Mouse (Mus musculus) brain, embryonic 18.5 days (tissue): ENCODE data around the gene Cirbp.

Experiments used
- DNase-seq: peaks from one replicate; pipeline ENCODE4 v3.0.0-alpha.2; 2012; ENCODE audit warnings: low read depth, low spot score

The Cirbp gene

GRCm38 (mm10) chr10:80215048-80215772 is 49.4 kb downstream of the Cirbp start:
- DNase-seq: no peak

DNA sequence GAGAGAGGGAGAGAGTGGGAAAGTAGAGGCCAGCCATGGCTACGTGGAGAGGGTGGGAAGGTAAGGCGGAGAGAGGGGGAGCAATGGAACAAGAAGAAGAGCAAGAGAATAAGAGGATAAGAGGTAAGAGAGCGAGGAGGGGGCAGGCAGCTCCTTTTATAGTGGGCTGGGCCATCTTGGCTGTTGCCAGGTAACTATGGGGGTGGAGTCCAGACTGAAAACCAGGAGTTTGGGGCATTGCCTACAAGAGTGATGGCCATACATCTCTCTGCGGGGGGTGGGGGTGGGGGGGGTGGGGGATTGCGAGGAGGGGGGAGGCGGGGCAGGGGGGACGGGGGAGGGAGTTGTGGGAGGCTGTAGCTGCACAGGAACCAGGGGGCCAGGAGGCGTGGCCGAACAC is 54.9 kb downstream of the Cirbp start:
- no peak for DNase-seq
